Mouse (Mus musculus): ENCODE results near the gene Samm50. TPM values are rescaled to one million over a fixed set of nuclear protein-coding genes. Genes with fewer than 3 reads are reported as not detected.
"Not testable (repeated sequence)": the region's sequence is repeated elsewhere in the genome, so short reads cannot be mapped to it uniquely, and the experiment has no call there.

The Samm50 gene
- total RNA-seq (2014; fragmentation: Nextera tagmentation) = 69.2 and 88.5 TPM in 2 replicates
- 46.4 and 53.9 TPM in 2 replicates for total RNA-seq (2017)

DNA sequence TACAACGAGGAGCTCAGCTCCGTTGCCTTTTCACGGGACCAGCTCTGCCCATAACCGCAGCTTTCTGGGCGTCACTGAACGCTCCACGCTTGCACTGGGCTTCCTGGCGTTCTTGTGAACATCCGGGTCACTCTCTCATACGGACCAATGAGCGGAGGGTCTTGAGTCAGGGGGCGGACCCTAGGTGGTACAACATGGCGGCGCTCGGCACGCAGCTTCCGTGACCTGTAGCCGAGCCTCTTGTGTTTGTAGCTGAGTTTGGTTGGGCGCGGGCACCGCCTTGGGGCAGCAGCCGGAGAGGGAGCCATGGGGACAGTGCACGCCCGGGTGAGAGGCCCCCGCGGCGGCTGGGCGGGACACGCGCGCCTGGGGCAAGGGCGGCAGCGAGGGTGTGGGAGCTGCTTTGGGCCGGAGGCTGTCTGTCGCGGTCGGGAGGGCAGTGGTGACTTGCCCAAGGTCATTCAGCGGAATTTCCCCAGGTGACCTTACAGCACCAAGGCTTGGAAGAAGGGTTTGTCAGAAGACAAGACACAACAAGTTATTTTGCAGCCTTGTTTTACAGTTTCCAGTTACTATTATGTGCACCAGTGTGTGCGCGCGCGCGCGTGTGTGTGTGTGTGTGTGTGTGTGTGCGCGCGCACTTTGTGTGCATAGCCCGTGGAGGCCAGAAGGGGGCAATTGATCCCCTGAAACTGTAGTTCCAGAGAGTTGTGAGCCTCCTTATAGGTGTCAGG, at the start of gene Samm50:
Gene Samm50, plus strand, starts transcription at position 184 of the 734 bp plus-strand sequence.
- peak; percentile 97 for ATAC-seq (replicated peaks; ENCODE audit: low FRiP score, low TSS enrichment, poor library complexity, severe bottlenecking)

DNA sequence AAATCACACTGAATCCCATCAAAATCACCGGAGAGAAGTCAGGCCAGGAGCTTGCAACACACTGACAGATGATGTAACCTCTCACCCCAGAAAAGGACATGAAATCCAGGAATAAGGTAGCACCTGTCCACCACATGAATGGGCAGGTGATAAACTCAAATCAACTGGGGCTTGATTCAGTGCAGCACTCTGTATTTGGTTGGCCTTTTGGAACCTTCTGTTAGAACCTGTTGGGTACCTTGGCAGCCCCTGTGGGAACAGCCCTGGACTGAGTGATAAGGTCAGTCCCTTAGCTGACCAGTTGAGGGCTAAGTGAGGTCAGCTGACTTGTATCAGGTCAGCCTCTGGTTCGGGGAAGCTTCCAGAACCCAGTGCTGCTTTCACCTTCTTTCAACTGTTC, 35.9 kb upstream of the Samm50 start:
- ATAC-seq (replicated peaks; ENCODE audit: low FRiP score, low TSS enrichment, poor library complexity, severe bottlenecking) = no peak

- ATAC-seq (replicated peaks; ENCODE audit: low FRiP score, low TSS enrichment, poor library complexity, severe bottlenecking) = not testable (repeated sequence)
These were observed 34.5 kb upstream of the Samm50 start for GRCm38 (mm10) chr15:84157530-84157929.

DNA sequence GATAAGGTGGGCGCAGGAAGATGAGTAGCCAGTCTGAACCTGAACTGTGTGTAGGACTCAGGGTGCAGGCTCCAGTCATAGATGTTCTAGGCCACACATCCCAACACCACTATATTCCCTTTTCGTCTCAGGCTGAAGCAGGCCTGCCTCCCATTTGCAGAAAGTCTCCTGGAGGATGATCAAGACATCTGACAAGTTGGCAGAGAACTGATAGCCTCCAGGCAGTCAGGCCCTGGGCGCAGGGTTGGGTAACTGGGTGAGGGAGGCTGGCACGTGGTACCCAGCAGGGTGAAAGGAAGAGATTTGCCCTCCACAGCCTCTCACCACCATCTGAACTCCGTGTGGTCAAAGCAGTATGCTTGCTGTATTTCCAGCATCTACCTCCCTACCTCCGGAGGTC, 30.2 kb upstream of the Samm50 start:
- ATAC-seq (replicated peaks; ENCODE audit: low FRiP score, low TSS enrichment, poor library complexity, severe bottlenecking) = no peak

GRCm38 (mm10) chr15:84166818-84167217, 25.2 kb upstream of the Samm50 start:
- no peak for ATAC-seq (replicated peaks; ENCODE audit: low FRiP score, low TSS enrichment, poor library complexity, severe bottlenecking)

- peak; percentile 99 for ATAC-seq (replicated peaks; ENCODE audit: low FRiP score, low TSS enrichment, poor library complexity, severe bottlenecking)
These were observed 24.4 kb upstream of the Samm50 start, which contains the start of gene Pnpla3 for GRCm38 (mm10) chr15:84167600-84167999. TSS of gene Pnpla3 (plus strand) at chr15:84167837.

- no peak for ATAC-seq (replicated peaks; ENCODE audit: low FRiP score, low TSS enrichment, poor library complexity, severe bottlenecking)
These were observed 23.6 kb upstream of the Samm50 start for GRCm38 (mm10) chr15:84168170-84169161.

DNA sequence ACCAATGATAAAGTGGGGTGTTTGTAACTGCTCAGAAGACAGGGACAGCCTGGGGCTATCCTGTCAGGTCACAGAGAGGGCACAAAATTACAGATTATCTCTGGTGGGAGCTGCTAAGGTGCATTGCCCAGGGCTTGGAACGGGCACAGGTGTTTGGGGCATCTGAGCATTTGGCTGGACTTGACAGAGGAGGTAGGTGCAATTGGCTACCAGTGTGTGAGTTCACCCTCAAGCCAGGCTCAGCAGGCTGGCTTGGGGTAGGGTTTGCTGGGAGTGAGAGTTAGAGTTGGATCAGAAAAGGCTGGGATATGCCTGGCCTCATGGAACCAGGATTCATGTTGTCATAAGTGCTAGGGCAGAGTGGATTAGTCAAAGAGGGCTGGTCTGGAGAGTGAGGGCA, 22.5 kb upstream of the Samm50 start:
- no peak for ATAC-seq (replicated peaks; ENCODE audit: low FRiP score, low TSS enrichment, poor library complexity, severe bottlenecking)

- no peak for ATAC-seq (replicated peaks; ENCODE audit: low FRiP score, low TSS enrichment, poor library complexity, severe bottlenecking)
These were observed 20.9 kb upstream of the Samm50 start for GRCm38 (mm10) chr15:84171166-84171565.

DNA sequence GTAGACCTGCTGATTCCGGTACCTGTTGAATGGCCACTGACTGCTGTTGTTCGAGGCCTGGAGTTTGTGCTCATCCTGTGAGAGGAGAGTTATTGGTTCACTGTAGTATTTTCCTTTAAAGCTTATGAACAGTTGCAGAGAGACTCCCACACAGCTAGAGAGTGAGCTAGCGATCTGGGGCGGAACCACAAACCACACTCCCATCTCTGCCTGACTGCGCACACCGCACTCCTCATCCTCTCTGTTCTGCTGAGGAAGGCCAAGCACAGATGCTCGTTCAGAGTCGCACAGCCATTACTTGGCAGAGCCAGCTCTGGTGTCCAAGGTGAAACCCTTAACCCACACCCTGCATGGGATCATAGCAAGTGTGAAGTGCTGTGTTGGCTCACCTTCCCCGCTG, 13.3 kb upstream of the Samm50 start:
- ATAC-seq (replicated peaks; ENCODE audit: low FRiP score, low TSS enrichment, poor library complexity, severe bottlenecking) = no peak

DNA sequence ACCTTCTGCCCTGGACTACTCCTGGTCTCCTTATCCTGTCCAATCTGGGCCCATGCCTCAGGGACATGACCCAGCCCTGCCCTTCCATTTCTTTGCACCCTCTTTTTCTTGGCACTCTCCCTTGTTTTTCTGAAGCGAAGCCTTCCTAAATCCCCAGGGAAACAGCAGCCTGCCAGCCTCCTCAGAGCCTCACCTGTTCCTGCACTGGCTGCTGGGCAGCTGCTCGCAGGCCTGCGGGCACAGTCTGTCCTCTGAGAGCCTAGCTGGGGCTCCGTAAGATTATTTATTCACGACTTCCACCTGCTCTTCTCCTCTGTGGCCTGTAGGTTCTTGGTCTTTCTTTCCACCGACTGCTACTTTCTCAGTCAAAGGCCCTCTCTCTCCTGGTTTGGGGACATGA, 10.0 kb upstream of the Samm50 start:
- no peak for ATAC-seq (replicated peaks; ENCODE audit: low FRiP score, low TSS enrichment, poor library complexity, severe bottlenecking)

DNA sequence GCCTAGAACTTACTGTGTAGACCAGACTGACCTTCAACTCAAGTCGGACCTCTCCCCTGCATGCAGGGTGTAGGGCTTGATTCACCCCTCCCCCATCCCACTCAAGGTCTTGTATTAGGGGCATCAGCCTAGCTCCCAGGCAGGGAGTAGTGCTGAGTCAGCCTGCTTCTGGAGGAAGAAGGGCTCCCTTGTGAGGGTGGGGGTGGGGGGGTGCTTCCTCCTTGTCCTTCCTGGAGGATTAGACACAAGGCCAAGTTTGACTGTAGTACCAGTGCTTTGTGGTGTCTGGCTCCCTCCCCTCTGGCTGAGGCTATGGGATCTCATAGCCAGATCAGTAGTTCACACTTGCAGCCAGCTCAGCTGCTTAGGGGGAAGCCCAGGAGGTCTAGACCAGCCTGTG, 8.1 kb upstream of the Samm50 start:
- ATAC-seq (replicated peaks; ENCODE audit: low FRiP score, low TSS enrichment, poor library complexity, severe bottlenecking) = 0 out of 2 replicates have a peak, but pooled peaks have one; percentile 15

- no peak for ATAC-seq (replicated peaks; ENCODE audit: low FRiP score, low TSS enrichment, poor library complexity, severe bottlenecking)
These were observed 5.8 kb upstream of the Samm50 start for GRCm38 (mm10) chr15:84186196-84186595.

DNA sequence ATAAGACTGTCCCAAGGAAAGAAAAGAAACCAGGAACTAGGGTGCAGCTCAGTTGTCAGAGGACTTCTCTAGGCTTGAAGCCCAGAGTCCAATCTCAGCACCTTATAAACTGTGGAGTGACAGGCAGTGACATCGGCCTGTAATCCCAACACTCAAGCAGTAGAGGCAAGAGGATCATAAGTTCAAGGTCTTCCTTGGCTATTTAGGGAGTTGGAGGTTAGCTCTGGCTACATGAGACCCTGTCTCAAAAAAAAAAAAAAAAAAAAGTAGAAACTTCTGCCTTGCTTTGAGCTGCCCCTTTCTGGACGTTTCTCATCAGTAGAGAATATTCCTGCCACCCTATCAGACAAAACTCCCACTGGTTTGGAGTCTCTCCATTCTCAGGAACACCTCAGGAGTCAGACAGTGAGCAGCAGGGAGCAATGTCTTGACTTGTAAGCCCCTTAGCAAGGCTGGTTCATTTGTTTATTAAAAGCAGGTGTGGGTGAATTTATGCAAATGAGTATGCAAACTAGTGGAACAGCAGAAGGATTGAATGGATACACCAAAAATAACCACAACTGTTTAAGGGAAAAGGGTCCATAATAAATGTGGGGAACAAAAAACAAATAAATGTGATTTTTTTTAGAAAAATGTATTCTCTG, 3.0 kb upstream of the Samm50 start:
- no peak for ATAC-seq (replicated peaks; ENCODE audit: low FRiP score, low TSS enrichment, poor library complexity, severe bottlenecking)

DNA sequence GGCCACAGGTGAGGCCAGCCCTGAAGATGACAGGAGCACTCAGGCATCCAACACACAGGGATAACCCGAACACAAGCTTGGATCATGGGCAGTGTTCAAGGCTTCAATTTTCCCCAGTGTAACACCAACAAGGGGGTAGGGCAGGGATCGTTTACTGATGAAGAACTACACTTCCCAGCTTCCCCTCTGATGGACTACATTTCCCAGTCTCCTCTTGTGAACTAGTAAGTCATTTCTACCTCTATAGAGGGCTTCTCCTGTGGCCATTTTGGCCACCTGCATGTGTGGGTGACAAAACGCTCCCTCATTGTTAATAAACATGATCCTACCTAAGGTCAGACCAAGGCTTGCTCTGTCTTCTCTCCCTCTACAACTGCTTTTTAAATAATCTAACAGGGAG, 2.2 kb upstream of the Samm50 start:
- ATAC-seq (replicated peaks; ENCODE audit: low FRiP score, low TSS enrichment, poor library complexity, severe bottlenecking) = no peak

GRCm38 (mm10) chr15:84191724-84192057, 350 bp upstream of the Samm50 start:
- no peak for ATAC-seq (replicated peaks; ENCODE audit: low FRiP score, low TSS enrichment, poor library complexity, severe bottlenecking)

- ATAC-seq (replicated peaks; ENCODE audit: low FRiP score, low TSS enrichment, poor library complexity, severe bottlenecking) = no peak
These were observed 4.6 kb downstream of the Samm50 start for GRCm38 (mm10) chr15:84196486-84197165.

DNA sequence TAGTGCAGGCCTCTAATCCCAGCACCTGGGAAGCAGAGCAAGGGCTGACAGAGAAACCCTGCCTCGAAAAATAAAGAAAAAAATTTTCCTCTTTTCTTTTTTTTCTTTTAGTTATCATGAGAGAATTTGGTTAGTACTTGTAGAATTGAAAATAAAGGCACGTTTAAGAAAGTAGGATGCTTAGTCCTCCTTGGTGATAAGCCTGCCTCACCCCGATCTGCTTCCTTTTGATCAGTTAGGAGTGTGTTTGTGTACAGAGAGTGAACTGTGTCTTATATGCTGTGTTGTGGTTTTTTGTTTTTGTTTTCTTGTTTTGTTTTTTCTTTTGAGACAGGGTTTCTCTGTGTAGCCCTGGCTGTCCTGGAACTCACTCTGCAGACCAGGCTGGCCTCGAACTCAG, 15.3 kb downstream of the Samm50 start:
- ATAC-seq (replicated peaks; ENCODE audit: low FRiP score, low TSS enrichment, poor library complexity, severe bottlenecking) = no peak

All from megakaryocyte-erythroid progenitor cell, adult 5-6 weeks (primary cell).